Mouse (Mus musculus): ENCODE measurements at regions not wholly inside any gene's neighbourhood (a gene's known extent, or its start where the extent isn't known, plus 50 kb on each side); places are given as distances from the start of the nearest gene placed in this dataset.
A peak's percentile ranks its signal among the peaks of the same experiment; 100 is the strongest.

DNA sequence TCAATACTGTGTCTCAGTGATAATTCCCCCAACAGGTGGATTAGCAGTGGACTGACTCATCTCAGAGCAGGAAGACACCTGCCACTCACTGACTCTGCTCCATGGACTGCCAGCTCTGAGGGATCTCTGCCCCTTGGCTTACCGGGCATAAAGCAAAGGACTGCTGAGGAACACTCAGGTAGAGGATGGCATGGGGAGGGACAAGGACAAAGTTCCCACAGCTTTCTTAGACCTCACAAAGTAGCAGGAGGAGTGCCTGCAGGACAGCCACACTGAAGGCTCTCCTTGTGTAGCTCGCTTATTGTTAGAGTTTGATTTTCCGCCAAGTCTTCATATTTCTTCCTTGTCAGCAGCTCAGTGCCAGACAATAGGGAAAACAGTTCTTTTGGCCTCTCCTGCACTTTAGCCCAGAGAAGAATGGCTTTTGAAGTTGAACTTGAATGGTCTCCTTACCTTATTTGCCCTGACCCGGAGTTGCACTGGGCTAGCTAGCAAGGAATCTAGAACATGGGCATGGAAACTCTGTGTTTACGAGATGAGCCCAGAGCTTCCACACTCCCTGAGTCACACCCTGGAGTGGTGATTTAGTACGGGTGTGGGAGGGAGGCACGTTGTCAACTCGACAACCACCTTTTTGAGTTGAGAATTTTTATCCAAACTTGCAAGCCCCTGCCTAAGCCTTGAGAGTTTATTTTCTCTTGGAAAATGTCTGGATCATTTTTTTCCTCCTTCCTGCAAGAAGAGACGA is 331.4 kb downstream of the Cog6 start:
- TF ChIP-seq POLR2A (IDR thresholded peaks at IDR 0.05; ENCODE audit: borderline replicate concordance, extremely low read depth, insufficient read depth, insufficient read length, poor library complexity, severe bottlenecking): no peak
- TF ChIP-seq CTCF (IDR thresholded peaks at IDR 0.05; ENCODE audit: borderline replicate concordance, extremely low read depth, insufficient read depth, insufficient read length): no peak
- peak; percentile 34 for DNase-seq (ENCODE audit: low read depth)

DNA sequence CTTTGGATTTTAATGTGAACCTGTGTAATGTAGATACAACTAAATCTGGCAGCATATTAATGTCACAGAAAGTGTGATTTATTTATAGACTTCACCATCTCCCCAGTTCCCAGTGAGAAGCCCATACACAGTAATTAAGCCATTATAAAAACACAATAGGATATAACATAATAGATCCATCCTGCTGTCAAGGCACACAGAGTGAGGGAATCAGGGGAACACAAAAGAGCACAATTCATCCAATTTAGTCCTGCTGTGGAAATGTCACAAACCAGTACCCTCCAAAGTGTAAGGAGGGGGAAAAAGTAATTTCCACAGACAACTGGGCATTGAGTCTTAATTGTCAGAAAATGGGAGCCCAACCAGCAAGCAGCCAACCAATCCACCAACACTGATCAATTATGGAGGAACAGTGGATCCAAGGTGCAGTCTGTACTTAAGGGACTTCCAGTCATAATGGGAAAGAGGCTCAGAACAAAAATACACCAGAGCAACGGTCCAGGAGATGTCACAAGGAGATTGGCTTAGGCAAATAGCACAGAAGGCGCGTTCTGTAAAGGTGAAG is 336.1 kb downstream of the Cog6 start:
- peak; percentile 73 for DNase-seq (ENCODE audit: low read depth)
- no peak for TF ChIP-seq POLR2A (IDR thresholded peaks at IDR 0.05; ENCODE audit: borderline replicate concordance, extremely low read depth, insufficient read depth, insufficient read length, poor library complexity, severe bottlenecking)
- no peak for TF ChIP-seq CTCF (IDR thresholded peaks at IDR 0.05; ENCODE audit: borderline replicate concordance, extremely low read depth, insufficient read depth, insufficient read length)

DNA sequence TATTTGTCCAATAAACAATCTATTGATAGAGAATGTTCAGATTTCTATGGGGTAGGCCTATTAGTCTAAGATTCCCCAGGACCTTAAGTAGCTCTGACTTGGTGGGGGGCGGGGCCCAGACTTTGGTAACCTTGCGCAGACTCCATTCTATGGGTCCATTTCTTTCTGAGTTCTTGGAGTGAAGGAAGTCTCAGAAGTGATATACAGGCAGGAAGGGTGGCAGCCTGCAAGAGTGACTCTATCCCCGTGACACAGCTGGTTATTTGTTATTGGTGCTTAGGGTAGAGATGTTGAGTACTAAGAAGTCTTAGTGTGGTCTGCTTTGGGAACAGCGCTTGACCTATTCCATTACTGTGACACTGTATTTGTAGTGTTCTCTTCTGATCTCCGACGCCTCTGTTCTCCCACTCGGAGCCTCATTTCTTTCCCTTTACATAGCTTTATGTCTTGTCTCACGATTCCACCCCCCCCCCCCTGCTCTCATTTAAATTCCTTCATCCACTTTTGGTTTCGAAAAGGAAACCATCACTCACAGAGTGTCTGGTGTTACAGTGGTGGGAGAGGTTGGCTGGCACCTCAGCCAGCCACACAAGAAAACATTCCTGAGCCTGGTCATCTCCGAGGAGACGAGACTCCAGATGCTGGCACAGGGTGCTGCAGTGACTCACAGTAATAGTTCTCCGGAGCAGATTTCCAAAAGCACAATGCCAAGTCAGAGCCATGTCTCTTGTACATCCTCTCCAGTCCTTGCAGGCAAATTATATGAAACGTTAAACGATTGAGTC is 340.0 kb downstream of the Cog6 start:
- TF ChIP-seq POLR2A (IDR thresholded peaks at IDR 0.05; ENCODE audit: borderline replicate concordance, extremely low read depth, insufficient read depth, insufficient read length, poor library complexity, severe bottlenecking) (no peak), CTCF (IDR thresholded peaks at IDR 0.05; ENCODE audit: borderline replicate concordance, extremely low read depth, insufficient read depth, insufficient read length) (no peak)
- peak; percentile 29 for DNase-seq (ENCODE audit: low read depth)

DNA sequence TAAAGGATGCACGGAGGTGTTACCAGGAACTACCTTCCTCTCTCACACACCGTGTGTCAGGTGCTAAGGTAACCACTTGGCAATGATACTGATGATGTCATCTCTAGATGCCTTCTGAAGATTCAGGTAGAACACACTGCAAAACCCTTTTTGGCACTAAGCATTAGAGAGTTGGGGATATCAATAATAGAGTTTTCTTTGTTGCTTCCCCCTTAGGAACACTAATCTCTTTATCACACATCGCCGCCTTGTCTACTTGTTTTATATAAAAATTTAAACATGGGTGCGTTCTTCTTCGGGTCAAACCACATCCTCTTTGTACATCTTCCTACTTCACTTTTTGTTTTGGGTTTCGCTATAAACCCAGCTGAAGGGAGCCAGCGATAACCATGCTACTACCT is 346.4 kb downstream of the Cog6 start:
- TF ChIP-seq POLR2A (IDR thresholded peaks at IDR 0.05; ENCODE audit: borderline replicate concordance, extremely low read depth, insufficient read depth, insufficient read length, poor library complexity, severe bottlenecking) (no peak), CTCF (IDR thresholded peaks at IDR 0.05; ENCODE audit: borderline replicate concordance, extremely low read depth, insufficient read depth, insufficient read length) (no peak)
- no peak for DNase-seq (ENCODE audit: low read depth)

DNA sequence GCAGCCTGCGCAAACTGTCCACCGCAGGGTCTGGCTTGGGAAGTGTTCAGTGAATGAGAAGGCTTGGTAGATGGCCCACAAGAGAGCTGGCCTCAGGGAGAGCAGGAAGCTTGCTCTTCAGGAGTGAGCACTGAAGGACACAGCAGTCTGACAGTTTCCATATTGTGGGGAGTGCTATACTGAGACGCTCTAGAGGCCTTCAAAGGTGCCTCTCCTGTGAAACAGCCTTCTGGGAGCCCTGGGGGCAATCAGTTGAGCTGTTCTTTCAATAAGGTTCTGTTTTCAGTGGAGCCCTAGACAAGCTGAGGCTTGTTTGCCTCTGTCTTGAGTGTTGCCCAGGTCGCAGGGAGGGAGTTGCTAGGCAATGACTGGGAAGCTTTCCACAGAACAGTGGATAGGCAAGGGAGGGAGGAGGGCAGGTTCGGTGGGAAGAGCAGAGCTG is 353.9 kb downstream of the Cog6 start:
- peak; percentile 76 for DNase-seq (ENCODE audit: low read depth)
- TF ChIP-seq CTCF (IDR thresholded peaks at IDR 0.05; ENCODE audit: borderline replicate concordance, extremely low read depth, insufficient read depth, insufficient read length): no peak
- no peak for TF ChIP-seq POLR2A (IDR thresholded peaks at IDR 0.05; ENCODE audit: borderline replicate concordance, extremely low read depth, insufficient read depth, insufficient read length, poor library complexity, severe bottlenecking)

DNA sequence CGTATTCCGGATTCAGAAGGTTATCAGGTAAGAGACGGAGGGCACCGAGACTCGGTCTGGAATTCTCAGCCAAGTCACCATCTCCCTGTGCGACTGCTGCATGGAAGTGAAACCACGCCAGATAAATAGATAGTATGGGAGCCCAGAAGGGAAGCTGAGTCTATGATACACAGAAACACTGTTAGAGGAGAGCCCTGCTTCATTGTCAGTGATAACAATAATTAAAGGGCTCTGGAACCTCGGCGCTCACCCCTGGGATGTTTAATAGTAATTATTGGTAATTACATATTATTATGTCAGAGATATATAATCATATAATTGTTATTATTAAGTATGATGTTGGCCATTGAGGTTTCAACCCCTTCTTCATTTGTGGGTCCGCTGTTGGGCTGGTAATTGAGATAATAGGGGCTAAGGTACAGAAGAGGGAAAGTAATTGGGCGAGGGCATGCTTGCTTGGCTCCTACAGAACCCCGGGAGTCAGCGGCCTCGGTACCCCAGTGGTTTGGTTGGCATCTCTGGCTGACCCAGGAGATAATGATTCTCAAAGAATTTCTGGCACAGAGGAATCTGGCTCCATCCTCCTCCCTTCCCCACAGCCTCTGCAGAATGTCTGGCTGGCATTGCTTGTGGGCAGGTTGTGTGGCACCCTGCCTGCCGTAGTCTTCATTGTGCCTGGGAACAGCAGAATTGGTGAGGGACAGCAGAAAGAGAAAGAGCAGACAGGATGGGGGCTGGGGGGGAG is 354.7 kb downstream of the Cog6 start:
- DNase-seq (ENCODE audit: low read depth): peak; percentile 62
- TF ChIP-seq POLR2A (IDR thresholded peaks at IDR 0.05; ENCODE audit: borderline replicate concordance, extremely low read depth, insufficient read depth, insufficient read length, poor library complexity, severe bottlenecking): no peak
- TF ChIP-seq CTCF (IDR thresholded peaks at IDR 0.05; ENCODE audit: borderline replicate concordance, extremely low read depth, insufficient read depth, insufficient read length): no peak

DNA sequence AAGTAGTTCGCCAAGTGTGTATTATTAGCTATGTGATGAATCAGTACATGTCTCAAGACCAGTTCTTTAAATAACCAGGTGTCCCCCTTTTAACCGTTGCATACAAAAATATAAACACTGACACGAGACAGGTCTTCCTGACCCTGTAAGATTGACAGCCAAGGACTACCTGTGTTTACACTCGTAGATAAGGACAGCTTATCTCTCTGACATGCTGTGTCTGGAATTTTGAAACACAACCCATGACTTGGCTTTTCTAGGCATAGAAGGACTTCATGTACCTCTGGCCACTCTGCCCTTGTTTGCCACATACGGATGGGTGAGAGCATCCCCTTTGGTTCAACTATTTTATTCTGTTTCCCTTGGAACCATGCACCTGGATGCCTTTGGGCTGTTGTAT is 364.0 kb downstream of the Cog6 start:
- no peak for DNase-seq (ENCODE audit: low read depth)
- TF ChIP-seq POLR2A (IDR thresholded peaks at IDR 0.05; ENCODE audit: borderline replicate concordance, extremely low read depth, insufficient read depth, insufficient read length, poor library complexity, severe bottlenecking): no peak
- no peak for TF ChIP-seq CTCF (IDR thresholded peaks at IDR 0.05; ENCODE audit: borderline replicate concordance, extremely low read depth, insufficient read depth, insufficient read length)

DNA sequence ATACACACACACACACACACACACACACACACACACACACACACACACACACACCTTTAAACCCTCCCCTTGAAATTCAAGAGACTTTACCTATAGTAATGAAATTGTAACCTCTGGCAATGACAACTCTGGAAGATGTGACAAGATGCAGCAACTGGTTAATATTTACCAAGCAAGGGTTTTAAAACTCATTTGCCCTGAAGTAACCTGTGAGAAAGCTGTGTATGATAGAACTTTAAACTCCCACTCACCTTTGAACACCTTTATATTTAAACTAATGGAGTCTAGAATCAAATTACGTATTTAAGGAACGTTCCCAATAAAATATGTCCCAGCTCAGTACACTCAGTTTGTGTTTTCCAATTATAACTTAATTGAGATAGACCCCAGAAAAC is 364.6 kb downstream of the Cog6 start:
- no peak for TF ChIP-seq POLR2A (IDR thresholded peaks at IDR 0.05; ENCODE audit: borderline replicate concordance, extremely low read depth, insufficient read depth, insufficient read length, poor library complexity, severe bottlenecking)
- TF ChIP-seq CTCF (IDR thresholded peaks at IDR 0.05; ENCODE audit: borderline replicate concordance, extremely low read depth, insufficient read depth, insufficient read length): no peak

DNA sequence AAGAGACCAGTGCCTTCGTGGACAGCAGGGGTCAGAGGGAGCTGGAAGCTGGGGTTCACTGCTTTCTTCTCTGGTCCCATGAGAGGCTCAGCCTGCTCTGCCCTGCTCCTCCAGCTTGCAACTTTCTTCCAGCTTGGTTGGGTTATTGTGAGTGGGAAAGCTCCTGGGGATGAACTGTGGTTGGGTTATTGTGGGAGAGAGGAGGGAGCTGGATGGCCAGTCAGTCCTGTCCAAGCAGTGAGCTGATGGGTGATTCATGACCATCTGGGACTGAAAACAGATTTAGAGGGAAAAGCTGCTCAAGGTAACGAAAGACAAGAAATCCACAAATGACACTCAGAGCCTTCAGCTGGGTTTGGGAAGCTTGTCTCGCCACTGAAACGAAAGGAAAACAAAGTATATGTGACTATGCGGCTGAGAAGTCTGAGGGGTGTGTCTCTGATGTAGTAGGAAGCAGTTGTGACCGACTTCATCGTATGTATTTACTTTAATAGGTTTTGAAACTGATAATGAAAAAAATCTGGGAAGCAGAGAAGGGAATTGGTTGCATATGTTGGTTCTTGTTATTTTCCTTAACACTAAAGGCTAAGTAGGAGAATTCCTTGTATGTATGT is 365.1 kb downstream of the Cog6 start:
- no peak for DNase-seq (ENCODE audit: low read depth)
- TF ChIP-seq CTCF (IDR thresholded peaks at IDR 0.05; ENCODE audit: borderline replicate concordance, extremely low read depth, insufficient read depth, insufficient read length): no peak
- no peak for TF ChIP-seq POLR2A (IDR thresholded peaks at IDR 0.05; ENCODE audit: borderline replicate concordance, extremely low read depth, insufficient read depth, insufficient read length, poor library complexity, severe bottlenecking)

More for the DNA sequence above, 364.6 kb downstream of the Cog6 start:
- no peak for DNase-seq (ENCODE audit: low read depth)

DNA sequence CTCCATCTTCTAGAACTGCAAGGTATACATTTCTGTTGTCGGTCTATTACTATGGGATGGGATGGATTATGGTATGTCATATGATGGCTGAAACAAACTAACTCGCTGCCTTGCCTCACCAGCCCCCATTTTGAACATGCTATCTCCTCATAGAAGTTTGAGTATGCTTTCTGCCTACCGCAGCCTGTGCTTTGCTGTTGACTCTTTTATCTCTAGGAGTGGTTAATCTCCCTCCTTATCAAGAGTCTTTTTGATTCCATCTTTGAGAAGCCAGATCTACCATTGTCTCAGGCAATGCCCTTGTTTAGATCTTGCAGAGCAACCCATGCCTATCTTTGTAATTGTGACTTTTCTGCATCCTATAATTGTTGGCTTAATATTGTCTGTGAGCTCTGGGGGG is 367.0 kb downstream of the Cog6 start:
- no peak for DNase-seq (ENCODE audit: low read depth)
- TF ChIP-seq CTCF (IDR thresholded peaks at IDR 0.05; ENCODE audit: borderline replicate concordance, extremely low read depth, insufficient read depth, insufficient read length) (no peak), POLR2A (IDR thresholded peaks at IDR 0.05; ENCODE audit: borderline replicate concordance, extremely low read depth, insufficient read depth, insufficient read length, poor library complexity, severe bottlenecking) (no peak)
